Mouse (Mus musculus): ENCODE results near the gene Nr2f6.

GRCm38 (mm10) chr8:71403107-71403885 is 21.5 kb upstream of the Nr2f6 start:
- TF ChIP-seq CTCF (IDR thresholded peaks at IDR 0.05; ENCODE audit: low read depth) (no peak), EP300 (IDR thresholded peaks at IDR 0.05; ENCODE audit: low read depth) (no peak)
